Mouse (Mus musculus): ENCODE measurements around the gene Gm16451. TPM values are rescaled to one million over a fixed set of nuclear protein-coding genes. Genes with fewer than 3 reads are reported as not detected.

Gene Gm16451
- not detected in 2 replicates for polyA plus RNA-seq (2012; rRNA removed)

DNA sequence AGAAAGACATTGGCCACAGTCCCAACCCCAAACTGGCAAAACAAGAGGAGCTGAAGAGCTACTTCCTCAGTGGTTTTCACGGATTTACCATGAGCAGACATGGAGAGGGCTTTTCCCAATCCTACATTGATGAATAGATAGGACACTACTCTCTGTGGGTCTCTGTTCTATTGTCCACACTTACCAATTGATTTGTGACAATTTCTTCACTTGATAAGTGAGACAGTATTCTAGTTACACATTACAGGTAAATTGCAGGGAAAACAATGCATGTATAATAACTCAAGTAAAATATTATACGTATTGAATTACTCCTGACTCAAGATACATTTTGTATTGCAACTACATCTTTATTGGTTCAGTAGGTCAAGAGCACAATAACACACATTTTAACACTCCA lies at the start of gene Gm16451:
Gene Gm16451 (minus strand): TSS at position 101 of the 400 bp plus-strand sequence.

DNA sequence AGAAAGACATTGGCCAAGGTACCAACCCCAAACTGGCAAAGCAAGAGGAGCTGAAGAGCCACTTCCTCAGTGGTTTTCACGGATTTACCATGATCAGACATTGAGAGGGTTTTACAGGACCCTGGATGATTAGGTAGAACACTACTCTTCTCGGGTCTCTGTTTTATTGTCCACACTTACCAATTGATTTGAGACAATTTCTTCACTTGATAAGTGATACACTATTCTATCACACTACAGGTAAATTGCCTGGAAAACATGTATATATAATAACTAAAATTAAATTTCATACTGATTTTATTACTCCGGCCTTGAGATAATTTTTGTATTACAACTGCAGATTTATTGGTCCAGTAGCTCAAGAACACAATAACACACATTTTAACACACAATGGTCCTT lies 45.9 kb upstream of the Gm16451 start, which contains the start of gene Vmn1r142:
Gene Vmn1r142 (minus strand): TSS at position 101 of the 400 bp plus-strand sequence.

DNA sequence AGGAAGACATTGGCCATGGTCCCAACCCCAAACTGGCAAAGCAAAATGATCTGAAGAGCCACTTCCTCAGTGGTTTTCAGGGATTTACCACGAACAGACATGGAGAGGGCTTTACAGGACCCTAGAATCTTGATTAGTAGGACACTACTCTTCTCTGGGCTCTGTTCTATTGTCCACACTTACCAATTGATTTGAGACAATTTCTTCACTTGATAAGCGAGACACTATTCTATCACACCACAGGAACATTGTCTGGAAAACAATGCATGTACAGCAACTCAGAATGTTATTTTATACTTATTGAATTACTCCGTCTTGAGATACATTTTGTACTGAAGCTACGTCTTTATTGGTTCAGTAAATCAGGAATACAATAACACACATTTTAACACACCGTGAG lies 16.6 kb upstream of the Gm16451 start, which contains the start of gene Gm10666:
Gene Gm10666 (minus strand): TSS at position 101 of the 400 bp plus-strand sequence.

DNA sequence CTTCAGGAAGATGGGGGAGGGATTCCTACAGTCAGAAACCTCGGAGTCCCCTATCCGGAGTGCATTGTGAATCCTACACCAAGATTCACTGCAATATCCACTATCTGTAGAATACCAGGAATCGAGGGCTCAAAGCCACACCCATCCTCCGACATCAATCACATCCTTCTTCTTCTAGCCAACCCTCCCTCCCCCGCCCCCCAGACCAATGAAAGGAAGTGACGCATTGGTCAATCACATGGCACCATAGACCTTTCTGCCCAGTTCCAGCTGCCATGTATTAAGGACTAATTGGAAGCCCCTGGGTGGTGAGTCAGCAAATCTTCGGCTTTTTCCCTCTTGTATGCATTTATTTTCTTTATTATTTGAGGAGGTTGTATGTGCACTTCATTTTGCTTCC lies 49.3 kb downstream of the Gm16451 start, which contains the start of gene Vmn1r139:
Gene Vmn1r139 (plus strand): TSS at position 301 of the 400 bp plus-strand sequence.

Other genes with a start within 250 kb of the Gm16451 start
- gene Gm5891, start 197.0 kb downstream of the Gm16451 start, polyA plus RNA-seq (2012; rRNA removed), result not detected in 2 replicates
- not detected in 2 replicates for gene Vmn1r137, start 123.7 kb downstream of the Gm16451 start, polyA plus RNA-seq (2012; rRNA removed)
- not detected in 2 replicates for gene Vmn1r138, start 89.3 kb downstream of the Gm16451 start, polyA plus RNA-seq (2012; rRNA removed)
- not detected in 2 replicates for gene Gm6176, start 61.9 kb downstream of the Gm16451 start, polyA plus RNA-seq (2012; rRNA removed)
- gene Vmn1r139, start 49.2 kb downstream of the Gm16451 start, polyA plus RNA-seq (2012; rRNA removed), result not detected in 2 replicates
- not detected in 2 replicates for gene Gm10666, start 16.5 kb upstream of the Gm16451 start, polyA plus RNA-seq (2012; rRNA removed)
- not detected in 2 replicates for gene Vmn1r142, start 45.8 kb upstream of the Gm16451 start, polyA plus RNA-seq (2012; rRNA removed)
- not detected in 2 replicates for gene Vmn1r143, start 71.1 kb upstream of the Gm16451 start, polyA plus RNA-seq (2012; rRNA removed)
- not detected in 2 replicates for gene Gm8653, start 83.0 kb upstream of the Gm16451 start, polyA plus RNA-seq (2012; rRNA removed)
- gene Gm8453, start 111.2 kb upstream of the Gm16451 start, polyA plus RNA-seq (2012; rRNA removed), result not detected in 2 replicates
- not detected in 2 replicates for gene Gm4187, start 211.5 kb upstream of the Gm16451 start, polyA plus RNA-seq (2012; rRNA removed)